Mouse (Mus musculus) spleen, adult 10 weeks (tissue): ENCODE data around the gene Pax8. TPM values are rescaled to one million over a fixed set of nuclear protein-coding genes. Genes with fewer than 3 reads are reported as not detected.

ENCODE experiments used
- polyA plus RNA-seq: library from polyadenylated mRNA; stranded (reverse); fragments of 350-450 nt; fragmentation: Illumina TruSeq; extraction: RNeasy Lipid Tissue Mini Kit (QIAGEN cat#74804); gene quantifications from one replicate; pipeline ENCODE4 v1.2.3, GENCODE M21; 2015; ENCODE audit warnings: low replicate concordance; ENCODE audit not compliant: insufficient read depth

The Pax8 gene
- polyA plus RNA-seq, result not detected

DNA sequence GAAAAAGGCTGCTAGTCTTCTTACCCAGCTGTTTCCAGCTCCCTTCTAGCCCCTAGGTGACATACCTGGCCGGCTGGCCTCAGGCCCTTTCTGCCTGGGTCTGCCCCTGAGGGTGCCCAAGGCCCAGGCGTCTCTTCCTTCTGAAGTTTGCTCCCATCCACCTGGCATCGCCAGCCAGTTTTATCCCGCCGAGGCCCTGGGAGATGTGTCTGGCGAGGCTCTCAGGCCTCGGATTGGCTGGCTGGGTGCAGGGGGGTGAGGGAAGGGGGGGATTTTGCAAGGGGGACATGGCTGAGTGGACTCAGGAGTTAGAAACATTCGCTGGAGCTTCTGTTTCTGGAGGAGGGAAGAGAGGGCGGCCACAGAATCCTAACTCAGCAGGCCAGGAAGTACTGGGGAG, at the start of gene Pax8:
TSS of gene Pax8 (minus strand) at position 180 of the 400 bp plus-strand sequence.

Other genes with a start within 250 kb of the Pax8 start
- gene Il1f5, start 198.6 kb downstream of the Pax8 start, polyA plus RNA-seq, result not detected
- gene Il1f10, start 184.4 kb downstream of the Pax8 start, polyA plus RNA-seq, result not detected
- gene Il1rn, start 138.7 kb downstream of the Pax8 start, polyA plus RNA-seq, result 10.6 TPM
- 128 TPM for gene Psd4, start 108.0 kb downstream of the Pax8 start, polyA plus RNA-seq